Mouse (Mus musculus) liver, adult 2 months (tissue): ENCODE data around the gene Dmrtc1b. TPM values are rescaled to one million over a fixed set of nuclear protein-coding genes. Genes with fewer than 3 reads are reported as not detected.

Experiments
- polyA plus RNA-seq: library from polyadenylated mRNA; depleted of rRNA; stranded (reverse); fragments of >200 nt; gene quantifications from 2 replicates; pipeline ENCODE4 v1.2.3, GENCODE M21; 2012; rRNA removed
- total RNA-seq: library from RNA; depleted of rRNA; stranded (reverse); fragments of >200 nt; gene quantifications from 2 replicates; pipeline ENCODE4 v1.2.3, GENCODE M21; 2014; rRNA removed

Dmrtc1b gene
- total and polyA plus RNA-seq, 2 experiments = not detected

Other genes starting within 250 kb of the Dmrtc1b start
- gene Hdac8, start 202.5 kb upstream of the Dmrtc1b start, total RNA-seq = 6.2 and 7.2 TPM in 2 replicates
- 1.4 and 1.6 TPM in 2 replicates for gene Hdac8, start 202.5 kb upstream of the Dmrtc1b start, polyA plus RNA-seq
- gene Phka1, start 63.6 kb upstream of the Dmrtc1b start, total RNA-seq = 4.5 and 5.4 TPM in 2 replicates
- gene Phka1, start 63.6 kb upstream of the Dmrtc1b start, polyA plus RNA-seq = 2.1 and 2.2 TPM in 2 replicates
- not detected in 2 replicates for gene Gm3880, start 20.9 kb upstream of the Dmrtc1b start, total RNA-seq
- not detected in 2 replicates for gene Gm3880, start 20.9 kb upstream of the Dmrtc1b start, polyA plus RNA-seq
- not detected in 2 replicates for gene Gm9112, start 230 bp upstream of the Dmrtc1b start, total RNA-seq
- gene Gm9112, start 230 bp upstream of the Dmrtc1b start, polyA plus RNA-seq = not detected in 2 replicates
- not detected in 2 replicates for gene Dmrtc1c1, start 95.1 kb downstream of the Dmrtc1b start, total RNA-seq
- gene Dmrtc1c1, start 95.1 kb downstream of the Dmrtc1b start, polyA plus RNA-seq = not detected in 2 replicates
- not detected in 2 replicates for gene Dmrtc1c2, start 146.8 kb downstream of the Dmrtc1b start, total RNA-seq
- not detected in 2 replicates for gene Dmrtc1c2, start 146.8 kb downstream of the Dmrtc1b start, polyA plus RNA-seq
- not detected in 2 replicates for gene 1700031F05Rik, start 160.1 kb downstream of the Dmrtc1b start, total RNA-seq
- gene 1700031F05Rik, start 160.1 kb downstream of the Dmrtc1b start, polyA plus RNA-seq = not detected in 2 replicates
- not detected in 2 replicates for gene Dmrtc1a, start 200.8 kb downstream of the Dmrtc1b start, total RNA-seq
- not detected in 2 replicates for gene Dmrtc1a, start 200.8 kb downstream of the Dmrtc1b start, polyA plus RNA-seq
- gene 1700011M02Rik, start 201.0 kb downstream of the Dmrtc1b start, total RNA-seq = not detected in 2 replicates
- gene 1700011M02Rik, start 201.0 kb downstream of the Dmrtc1b start, polyA plus RNA-seq = not detected in 2 replicates
- gene 1700018G05Rik, start 220.5 kb downstream of the Dmrtc1b start, total RNA-seq = not detected in 2 replicates
- not detected in 2 replicates for gene 1700018G05Rik, start 220.5 kb downstream of the Dmrtc1b start, polyA plus RNA-seq